Mouse (Mus musculus): ENCODE measurements around the gene Hist1h2bj.

Hist1h2bj gene

GRCm38 (mm10) chr13:22014411-22014845 is 28.6 kb upstream of the Hist1h2bj start:
- no peak for DNase-seq (ENCODE audit: low spot score in 2 of 2)

GRCm38 (mm10) chr13:22015479-22016450 is 27.2 kb upstream of the Hist1h2bj start:
- DNase-seq (ENCODE audit: low spot score in 2 of 2) = peak in 1 of 2 experiments; percentile 49

GRCm38 (mm10) chr13:22019934-22020835 is 22.8 kb upstream of the Hist1h2bj start:
- no peak for DNase-seq (ENCODE audit: low spot score in 2 of 2)

GRCm38 (mm10) chr13:22020901-22021339 is 22.1 kb upstream of the Hist1h2bj start:
- no peak for DNase-seq (ENCODE audit: low spot score in 2 of 2)

- DNase-seq (ENCODE audit: low spot score in 2 of 2) = no peak
These were observed 21.4 kb upstream of the Hist1h2bj start for GRCm38 (mm10) chr13:22021581-22021980.

- DNase-seq (ENCODE audit: low spot score in 2 of 2) = peak; percentile 61 to 80
These were observed 20.8 kb upstream of the Hist1h2bj start for GRCm38 (mm10) chr13:22022241-22022640.

GRCm38 (mm10) chr13:22026058-22027031 is 16.7 kb upstream of the Hist1h2bj start:
- DNase-seq (ENCODE audit: low spot score in 2 of 2) = peak; percentile 67 to 90

GRCm38 (mm10) chr13:22028673-22029460 is 14.1 kb upstream of the Hist1h2bj start:
- DNase-seq (ENCODE audit: low spot score in 2 of 2) = peak; percentile 90 to 93

- DNase-seq (ENCODE audit: low spot score in 2 of 2) = no peak
These were observed 13.1 kb upstream of the Hist1h2bj start for GRCm38 (mm10) chr13:22029928-22030327.

- DNase-seq (ENCODE audit: low spot score in 2 of 2) = no peak
These were observed 12.5 kb upstream of the Hist1h2bj start for GRCm38 (mm10) chr13:22030493-22030892.

GRCm38 (mm10) chr13:22033741-22034442 is 9.1 kb upstream of the Hist1h2bj start:
- DNase-seq (ENCODE audit: low spot score in 2 of 2) = no peak

GRCm38 (mm10) chr13:22034443-22035266 is 8.4 kb upstream of the Hist1h2bj start:
- no peak for DNase-seq (ENCODE audit: low spot score in 2 of 2)

GRCm38 (mm10) chr13:22035267-22036148 is 7.5 kb upstream of the Hist1h2bj start, which contains the start of the genes Hist1h2ah and Hist1h2bk:
TSS of gene Hist1h2ah (minus strand) at chr13:22035568.
TSS of gene Hist1h2bk (plus strand) at chr13:22035870.
- DNase-seq (ENCODE audit: low spot score in 2 of 2) = peak; percentile 71 to 75

- DNase-seq (ENCODE audit: low spot score in 2 of 2) = no peak
These were observed 6.7 kb upstream of the Hist1h2bj start for GRCm38 (mm10) chr13:22036149-22036956.

GRCm38 (mm10) chr13:22036986-22037385 is 6.0 kb upstream of the Hist1h2bj start:
- DNase-seq (ENCODE audit: low spot score in 2 of 2) = no peak

GRCm38 (mm10) chr13:22037415-22037814 is 5.6 kb upstream of the Hist1h2bj start:
- no peak for DNase-seq (ENCODE audit: low spot score in 2 of 2)
